27 mouse cellular contexts compared by ENCODE assay signal in the genomic region with DNA sequence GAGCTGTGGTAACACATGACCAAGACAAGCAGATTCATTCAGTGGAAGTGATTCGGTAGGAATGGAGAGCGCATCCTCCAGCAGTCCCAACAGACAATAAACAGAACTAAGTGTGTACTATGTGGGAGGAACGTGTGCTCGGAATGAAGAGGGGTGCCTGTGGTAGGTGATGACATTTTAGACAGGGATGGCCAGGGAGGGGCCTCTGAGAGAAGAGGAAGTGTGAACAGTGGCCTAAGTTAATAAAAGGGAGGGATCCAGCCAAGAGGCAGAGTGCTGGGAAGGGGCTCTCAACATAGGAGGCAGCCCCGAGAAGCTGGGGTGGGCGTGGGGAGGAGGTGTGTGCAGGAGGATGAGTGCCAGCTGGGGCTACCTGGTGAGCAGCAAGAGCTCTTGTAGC. TPM values are rescaled to one million over a fixed set of nuclear protein-coding genes. Genes with fewer than 3 reads are reported as not detected.
"Had no signal": no experiment of that assay in that cellular context is flagged by ENCODE, and none has a peak within 500 bp of the region (broad histone marks: within the 10 kb centered on the region; RNA-seq: fewer than 3 reads in every experiment).

No protein-coding gene starts in this region.

- H3K9me3 ChIP-seq: heart, embryonic 10.5 days; heart, embryonic 12.5 days; hindbrain, embryonic 10.5 days; hindbrain, embryonic 12.5 days; intestine, embryonic 15.5 days; limb, embryonic 10.5 days; limb, embryonic 12.5 days had no signal

- ATAC-seq: hindbrain, embryonic 16.5 days; inflammation-experienced regulatory T-cells, adult 6 months; intestine, embryonic 15.5 days; intestine, postnatal 0 days had no signal

- H3K4me3 ChIP-seq: heart, embryonic 10.5 days; heart, embryonic 12.5 days; hindbrain, embryonic 10.5 days; hindbrain, embryonic 12.5 days; intestine, embryonic 15.5 days; layer of hippocampus, adult 2 months; left cerebral cortex, adult 2 months; limb, embryonic 10.5 days; limb, embryonic 12.5 days had no signal

- DNase-seq: gastrocnemius, postnatal 14 days; gastrocnemius, postnatal 36 days; heart, adult 18-20 months; heart, postnatal 10 days; heart, postnatal 4 days; kidney, adult 18-20 months; kidney, adult 8-10 months; kidney, postnatal 10 days; kidney, postnatal 25 days; kidney, postnatal 4 days; liver had no signal

- H3K4me1 ChIP-seq: heart, embryonic 10.5 days; heart, embryonic 12.5 days; intestine, embryonic 15.5 days; limb, embryonic 12.5 days had no signal

- H3K9ac ChIP-seq: heart, embryonic 12.5 days; hindbrain, embryonic 12.5 days; hindbrain, embryonic 14.5 days; intestine, embryonic 15.5 days; limb, embryonic 12.5 days had no signal

- H3K27me3 ChIP-seq: heart, embryonic 12.5 days; hindbrain, embryonic 12.5 days; intestine, embryonic 15.5 days; limb, embryonic 12.5 days had no signal

- H3K27ac ChIP-seq: heart, embryonic 10.5 days; hindbrain, embryonic 10.5 days; hindbrain, embryonic 12.5 days; hindbrain, embryonic 14.5 days; intestine, embryonic 15.5 days; left cerebral cortex, adult 2 months; limb, embryonic 10.5 days; limb, embryonic 12.5 days had no signal

- H3K36me3 ChIP-seq: heart, embryonic 10.5 days; heart, embryonic 12.5 days; hindbrain, embryonic 10.5 days; hindbrain, embryonic 12.5 days; intestine, embryonic 15.5 days; limb, embryonic 10.5 days; limb, embryonic 12.5 days had no signal

- H3K4me2 ChIP-seq: heart, embryonic 12.5 days; hindbrain, embryonic 12.5 days; hindbrain, embryonic 14.5 days; intestine, embryonic 15.5 days; limb, embryonic 12.5 days; liver, embryonic 11.5 days had no signal

RNA-seq across cellular contexts. Expression of a gene that starts 10.9 kb away (rescaled TPM):
- total RNA-seq: heart, postnatal 10 days; heart, postnatal 25 days; heart, postnatal 4 days had no signal
- polyA plus RNA-seq: inflammation-experienced regulatory T-cells, adult 6 months had no signal

RNA-seq across cellular contexts. Expression of a gene that starts 36.0 kb away (rescaled TPM):
- polyA plus RNA-seq: hindbrain, embryonic 10.5 days; hindbrain, embryonic 14.5 days; inflammation-experienced regulatory T-cells, adult 6 months; kidney, embryonic 14.5 days; limb, embryonic 10.5 days; liver, embryonic 11.5 days had no signal

RNA-seq across cellular contexts. Expression of a gene that starts 50.9 kb away (rescaled TPM):
- polyA plus RNA-seq: inflammation-experienced regulatory T-cells, adult 6 months; liver, embryonic 11.5 days had no signal
